Mouse (Mus musculus): Measurements from ENCODE around the gene Cxcl15.

DNA sequence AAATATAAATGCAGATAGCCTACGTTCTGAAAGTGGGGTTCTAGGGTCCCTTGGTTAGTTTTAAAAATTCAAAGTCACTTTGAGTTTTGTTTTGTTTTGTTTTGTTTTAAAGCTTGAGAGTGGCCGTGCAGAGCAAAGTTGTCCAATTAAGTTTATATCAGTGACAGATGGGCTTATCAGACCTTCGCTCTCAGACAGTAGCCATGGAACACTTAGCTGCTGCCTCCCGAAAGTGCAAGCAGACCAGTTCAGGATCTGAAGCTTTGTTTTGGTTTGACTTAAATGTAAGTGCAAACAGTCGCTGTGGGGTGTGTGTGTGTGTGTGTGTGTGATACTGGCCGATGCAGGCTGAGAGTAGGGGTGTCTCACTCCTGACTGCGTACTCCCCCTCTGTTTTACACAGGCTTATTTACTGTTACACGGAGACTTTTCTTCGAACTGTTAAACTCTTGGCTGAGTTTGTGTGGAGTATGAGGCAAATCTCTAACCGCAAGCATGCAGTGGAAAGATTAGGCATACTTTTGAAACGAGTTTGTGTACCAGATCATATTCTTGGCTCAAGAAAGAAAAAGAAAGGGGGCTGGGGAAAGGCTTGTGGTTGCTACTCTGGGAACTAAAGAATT is 37.9 kb downstream of the Cxcl15 start:
- no peak for TF ChIP-seq CTCF (IDR thresholded peaks at IDR 0.05; ENCODE audit: low read depth)
- no peak for TF ChIP-seq EP300 (IDR thresholded peaks at IDR 0.05; ENCODE audit: low read depth)
